Mouse (Mus musculus): ENCODE results near the gene C2cd5. TPM values are rescaled to one million over a fixed set of nuclear protein-coding genes. Genes with fewer than 3 reads are reported as not detected.

C2cd5 gene
- polyA plus RNA-seq, 1 experiment from 2014 or later, result 40.7 TPM

- H3K9ac ChIP-seq, result no peak overlapping the region
- no peak for DNase-seq (ENCODE audit: low spot score)
- no peak for ATAC-seq (ENCODE audit: low FRiP score)
- no peak overlapping the region for H3K27ac ChIP-seq
- no peak overlapping the region for H3K4me2 ChIP-seq (replicated peaks)
- H3K27me3 ChIP-seq (ENCODE audit: control insufficient read depth, insufficient read depth, low read length), result no peaks in the 10 kb centered on the region
- H3K9me3 ChIP-seq (ENCODE audit: control insufficient read depth, low read length), result no peaks in the 10 kb centered on the region
- no peak overlapping the region for H3K4me3 ChIP-seq (replicated peaks; ENCODE audit: low read length)
- no peaks in the 10 kb centered on the region for H3K4me1 ChIP-seq (replicated peaks; ENCODE audit: control insufficient read depth, insufficient read depth, low read length)
- no peaks in the 10 kb centered on the region for H3K36me3 ChIP-seq (replicated peaks; ENCODE audit: control insufficient read depth, insufficient read depth)
- 81% methylated on average over 9 of the region's 9 CpGs for WGBS
These were observed 40.9 kb upstream of the C2cd5 start for GRCm38 (mm10) chr6:143140884-143141283.

- no peak for ATAC-seq (ENCODE audit: low FRiP score)
- H3K4me1 ChIP-seq (replicated peaks; ENCODE audit: control insufficient read depth, insufficient read depth, low read length), result no peaks in the 10 kb centered on the region
- H3K27ac ChIP-seq, result no peak overlapping the region
- H3K9ac ChIP-seq, result no peak overlapping the region
- no peak overlapping the region for H3K4me2 ChIP-seq (replicated peaks)
- no peaks in the 10 kb centered on the region for H3K9me3 ChIP-seq (ENCODE audit: control insufficient read depth, low read length)
- DNase-seq (ENCODE audit: low spot score), result no peak
- no peaks in the 10 kb centered on the region for H3K27me3 ChIP-seq (ENCODE audit: control insufficient read depth, insufficient read depth, low read length)
- no peaks in the 10 kb centered on the region for H3K36me3 ChIP-seq (replicated peaks; ENCODE audit: control insufficient read depth, insufficient read depth)
- 87% methylated on average over 2 of the region's 2 CpGs for WGBS
- no peak overlapping the region for H3K4me3 ChIP-seq (replicated peaks; ENCODE audit: low read length)
These were observed 39.5 kb upstream of the C2cd5 start for GRCm38 (mm10) chr6:143139417-143139816.

- no peak for DNase-seq (ENCODE audit: low spot score)
- no peak overlapping the region for H3K4me3 ChIP-seq (replicated peaks; ENCODE audit: low read length)
- no peak overlapping the region for H3K27ac ChIP-seq
- no peak for ATAC-seq (ENCODE audit: low FRiP score)
- H3K9me3 ChIP-seq (ENCODE audit: control insufficient read depth, low read length), result no peaks in the 10 kb centered on the region
- H3K27me3 ChIP-seq (ENCODE audit: control insufficient read depth, insufficient read depth, low read length), result no peaks in the 10 kb centered on the region
- no peak overlapping the region for H3K9ac ChIP-seq
- WGBS, result 80% methylated on average over 5 of the region's 5 CpGs
- no peaks in the 10 kb centered on the region for H3K4me1 ChIP-seq (replicated peaks; ENCODE audit: control insufficient read depth, insufficient read depth, low read length)
- no peak overlapping the region for H3K4me2 ChIP-seq (replicated peaks)
- H3K36me3 ChIP-seq (replicated peaks; ENCODE audit: control insufficient read depth, insufficient read depth), result no peaks in the 10 kb centered on the region
These were observed 37.4 kb upstream of the C2cd5 start for GRCm38 (mm10) chr6:143137341-143137740.

- 100% methylated on average over 7 of the region's 7 CpGs for WGBS
- DNase-seq (ENCODE audit: low spot score), result no peak
- ATAC-seq (ENCODE audit: low FRiP score), result no peak
- Histone ChIP-seq H3K9ac (no peak overlapping the region), H3K4me1 (replicated peaks; ENCODE audit: control insufficient read depth, insufficient read depth, low read length) (no peaks in the 10 kb centered on the region), H3K27ac (no peak overlapping the region), H3K36me3 (replicated peaks; ENCODE audit: control insufficient read depth, insufficient read depth) (no peaks in the 10 kb centered on the region), H3K4me2 (replicated peaks) (no peak overlapping the region), H3K9me3 (ENCODE audit: control insufficient read depth, low read length) (no peaks in the 10 kb centered on the region), H3K4me3 (replicated peaks; ENCODE audit: low read length) (no peak overlapping the region), H3K27me3 (ENCODE audit: control insufficient read depth, insufficient read depth, low read length) (no peaks in the 10 kb centered on the region)
These were observed 36.7 kb upstream of the C2cd5 start for GRCm38 (mm10) chr6:143136688-143137087.

GRCm38 (mm10) chr6:143135097-143135496 is 35.2 kb upstream of the C2cd5 start:
- H3K9me3 ChIP-seq (ENCODE audit: control insufficient read depth, low read length), result 0 out of 2 replicates have a peak, but pooled peaks cover 2% of the 10 kb centered on the region
- H3K4me2 ChIP-seq (replicated peaks), result no peak overlapping the region
- 87% methylated on average over 13 of the region's 13 CpGs for WGBS
- no peak overlapping the region for H3K27ac ChIP-seq
- no peaks in the 10 kb centered on the region for H3K36me3 ChIP-seq (replicated peaks; ENCODE audit: control insufficient read depth, insufficient read depth)
- no peaks in the 10 kb centered on the region for H3K27me3 ChIP-seq (ENCODE audit: control insufficient read depth, insufficient read depth, low read length)
- no peaks in the 10 kb centered on the region for H3K4me1 ChIP-seq (replicated peaks; ENCODE audit: control insufficient read depth, insufficient read depth, low read length)
- ATAC-seq (ENCODE audit: low FRiP score), result no peak
- DNase-seq (ENCODE audit: low spot score), result no peak
- H3K9ac ChIP-seq, result no peak overlapping the region
- no peak overlapping the region for H3K4me3 ChIP-seq (replicated peaks; ENCODE audit: low read length)

- H3K9ac ChIP-seq, result no peak overlapping the region
- H3K9me3 ChIP-seq (ENCODE audit: control insufficient read depth, low read length), result 0 out of 2 replicates have a peak, but pooled peaks cover 4% of the 10 kb centered on the region
- no peak overlapping the region for H3K4me2 ChIP-seq (replicated peaks)
- ATAC-seq (ENCODE audit: low FRiP score) (no peak), DNase-seq (ENCODE audit: low spot score) (no peak)
- no peak overlapping the region for H3K27ac ChIP-seq
- no peaks in the 10 kb centered on the region for H3K4me1 ChIP-seq (replicated peaks; ENCODE audit: control insufficient read depth, insufficient read depth, low read length)
- H3K27me3 ChIP-seq (ENCODE audit: control insufficient read depth, insufficient read depth, low read length), result no peaks in the 10 kb centered on the region
- H3K4me3 ChIP-seq (replicated peaks; ENCODE audit: low read length), result no peak overlapping the region
- 70% methylated on average over 2 of the region's 2 CpGs for WGBS
- H3K36me3 ChIP-seq (replicated peaks; ENCODE audit: control insufficient read depth, insufficient read depth), result no peaks in the 10 kb centered on the region
These were observed 33.2 kb upstream of the C2cd5 start for GRCm38 (mm10) chr6:143133150-143133549.

GRCm38 (mm10) chr6:143131895-143132652 is 32.1 kb upstream of the C2cd5 start:
- no peak for ATAC-seq (ENCODE audit: low FRiP score)

GRCm38 (mm10) chr6:143130411-143130810 is 30.5 kb upstream of the C2cd5 start:
- WGBS, result 85% methylated on average over 4 of the region's 4 CpGs

More at GRCm38 (mm10) chr6:143131895-143132652, 32.1 kb upstream of the C2cd5 start:
- Histone ChIP-seq H3K9ac (no peak overlapping the region), H3K4me2 (replicated peaks) (no peak overlapping the region), H3K27ac (no peak overlapping the region), H3K4me1 (replicated peaks; ENCODE audit: control insufficient read depth, insufficient read depth, low read length) (no peaks in the 10 kb centered on the region), H3K9me3 (ENCODE audit: control insufficient read depth, low read length) (0 out of 2 replicates have a peak, but pooled peaks cover 4% of the 10 kb centered on the region), H3K4me3 (replicated peaks; ENCODE audit: low read length) (no peak overlapping the region), H3K36me3 (replicated peaks; ENCODE audit: control insufficient read depth, insufficient read depth) (no peaks in the 10 kb centered on the region), H3K27me3 (ENCODE audit: control insufficient read depth, insufficient read depth, low read length) (no peaks in the 10 kb centered on the region)
- no peak for DNase-seq (ENCODE audit: low spot score)
- 74% methylated on average over 6 of the region's 6 CpGs for WGBS

GRCm38 (mm10) chr6:143129952-143130351 is 30.0 kb upstream of the C2cd5 start:
- H3K4me3 ChIP-seq (replicated peaks; ENCODE audit: low read length), result no peak overlapping the region
- WGBS, result 81% methylated on average over 3 of the region's 3 CpGs

More at GRCm38 (mm10) chr6:143130411-143130810, 30.5 kb upstream of the C2cd5 start:
- Histone ChIP-seq H3K4me3 (replicated peaks; ENCODE audit: low read length) (no peak overlapping the region), H3K27ac (no peak overlapping the region), H3K4me2 (replicated peaks) (no peak overlapping the region), H3K9me3 (ENCODE audit: control insufficient read depth, low read length) (0 out of 2 replicates have a peak, but pooled peaks cover 4% of the 10 kb centered on the region), H3K4me1 (replicated peaks; ENCODE audit: control insufficient read depth, insufficient read depth, low read length) (no peaks in the 10 kb centered on the region), H3K36me3 (replicated peaks; ENCODE audit: control insufficient read depth, insufficient read depth) (no peaks in the 10 kb centered on the region), H3K27me3 (ENCODE audit: control insufficient read depth, insufficient read depth, low read length) (no peaks in the 10 kb centered on the region), H3K9ac (no peak overlapping the region)
- DNase-seq (ENCODE audit: low spot score) (no peak), ATAC-seq (ENCODE audit: low FRiP score) (no peak)

More at GRCm38 (mm10) chr6:143129952-143130351, 30.0 kb upstream of the C2cd5 start:
- H3K27me3 ChIP-seq (ENCODE audit: control insufficient read depth, insufficient read depth, low read length), result no peaks in the 10 kb centered on the region
- H3K4me1 ChIP-seq (replicated peaks; ENCODE audit: control insufficient read depth, insufficient read depth, low read length), result no peaks in the 10 kb centered on the region
- H3K9ac ChIP-seq, result no peak overlapping the region
- H3K4me2 ChIP-seq (replicated peaks), result no peak overlapping the region
- H3K9me3 ChIP-seq (ENCODE audit: control insufficient read depth, low read length), result 0 out of 2 replicates have a peak, but pooled peaks cover 4% of the 10 kb centered on the region
- H3K27ac ChIP-seq, result no peak overlapping the region
- ATAC-seq (ENCODE audit: low FRiP score) (no peak), DNase-seq (ENCODE audit: low spot score) (no peak)
- no peaks in the 10 kb centered on the region for H3K36me3 ChIP-seq (replicated peaks; ENCODE audit: control insufficient read depth, insufficient read depth)

Measured in hindbrain, embryonic 14.5 days (tissue).